Mouse (Mus musculus): ENCODE data around the gene Neurl4. TPM values are rescaled to one million over a fixed set of nuclear protein-coding genes. Genes with fewer than 3 reads are reported as not detected.

Neurl4 gene
- polyA plus RNA-seq, 2 experiments = 2.5 to 20.5 TPM

DNA sequence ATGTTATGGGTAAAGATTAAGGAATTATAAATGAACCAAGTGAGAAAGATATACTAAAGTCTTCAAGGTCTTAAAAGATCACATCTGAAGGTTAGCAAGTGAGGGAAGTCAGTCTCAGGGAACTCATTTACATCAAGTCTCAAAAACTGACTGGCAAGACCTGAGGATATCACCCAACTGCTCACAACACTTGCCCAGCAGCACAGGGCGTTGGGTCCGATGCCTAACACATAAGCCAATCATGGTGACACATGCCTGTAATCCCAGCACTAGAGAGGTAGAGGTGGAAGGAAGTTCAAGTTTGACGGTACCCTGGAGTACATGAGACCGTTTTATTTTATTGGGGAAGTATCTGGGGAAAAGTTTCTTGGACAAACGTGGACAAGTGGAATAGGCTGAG, 17.2 kb downstream of the Neurl4 start:
- TF ChIP-seq CTCF (IDR thresholded peaks at IDR 0.05; ENCODE audit: low read depth) (no peak), EP300 (IDR thresholded peaks at IDR 0.05; ENCODE audit: low read depth) (no peak)
- no peak for ATAC-seq (ENCODE audit: insufficient read depth)
- Histone ChIP-seq H3K27ac (peak overlapping the region; percentile 95), H3K9ac (replicated peaks) (peak overlapping the region; percentile 32; the same call in 1 of the 2 replicates), H3K4me2 (ENCODE audit: low read depth) (peak overlapping the region; percentile 100), H3K27me3 (ENCODE audit: control insufficient read depth, insufficient read depth, low read length) (no peaks in the 10 kb centered on the region), H3K36me3 (replicated peaks; ENCODE audit: control insufficient read depth, insufficient read depth, low read depth) (peaks cover 44% of the 10 kb centered on the region), H3K4me1 (replicated peaks; ENCODE audit: control insufficient read depth in 2 of 2, insufficient read depth in 2 of 2, low read length in 1 of 2) (peaks cover 47 to 56% of the 10 kb centered on the region in 2 experiments), H3K4me3 (ENCODE audit: insufficient read depth in 1 of 2, low read depth in 2 of 2, low read length in 2 of 2) (peak overlapping the region in 1 of 2 experiments; percentile 99; a peak in 2 of 4 replicates), H3K9me3 (ENCODE audit: control insufficient read depth, low read length) (no peaks in the 10 kb centered on the region)
- WGBS (ENCODE audit: insufficient replicate concordance) = 68% methylated on average over 5 of the region's 5 CpGs
- no peak for DNase-seq (ENCODE audit: low read depth in 3 of 3, low spot score in 3 of 3)

DNA sequence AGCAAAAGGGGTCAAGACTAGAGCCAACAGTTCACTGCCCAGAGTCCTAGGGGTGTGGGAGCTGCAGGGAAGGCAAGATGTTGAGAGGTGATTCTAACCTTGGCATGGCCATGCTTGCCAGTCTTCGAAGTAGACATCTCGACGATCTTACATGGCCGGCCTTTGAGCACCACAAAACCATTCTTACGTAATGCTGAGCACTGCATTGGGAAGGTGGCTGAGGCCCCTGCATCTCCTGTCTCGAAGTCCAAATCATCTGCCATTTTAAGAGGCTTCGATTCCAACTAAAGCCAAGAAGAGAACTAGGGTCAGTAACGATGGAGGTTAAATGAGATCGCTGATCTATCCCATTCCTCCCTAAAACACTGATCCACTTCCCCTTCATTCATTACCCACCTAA, 18.2 kb downstream of the Neurl4 start:
- Histone ChIP-seq H3K9ac (replicated peaks) (peak overlapping the region; percentile 81), H3K27ac (peak overlapping the region; percentile 95), H3K36me3 (replicated peaks; ENCODE audit: control insufficient read depth, insufficient read depth, low read depth) (peaks cover 44% of the 10 kb centered on the region), H3K4me2 (ENCODE audit: low read depth) (peak overlapping the region; percentile 100), H3K27me3 (ENCODE audit: control insufficient read depth, insufficient read depth, low read length) (no peaks in the 10 kb centered on the region), H3K4me3 (ENCODE audit: insufficient read depth in 1 of 2, low read depth in 2 of 2, low read length in 2 of 2) (peak overlapping the region; percentile 99), H3K9me3 (ENCODE audit: control insufficient read depth, low read length) (no peaks in the 10 kb centered on the region), H3K4me1 (replicated peaks; ENCODE audit: control insufficient read depth in 2 of 2, insufficient read depth in 2 of 2, low read length in 1 of 2) (peaks cover 51 to 56% of the 10 kb centered on the region in 2 experiments)
- WGBS (ENCODE audit: insufficient replicate concordance) = 43% methylated on average over 9 of the region's 9 CpGs
- ATAC-seq (ENCODE audit: insufficient read depth) (no peak), DNase-seq (ENCODE audit: low read depth in 3 of 3, low spot score in 3 of 3) (no peak)
- no peak for TF ChIP-seq CTCF (IDR thresholded peaks at IDR 0.05; ENCODE audit: low read depth)
- TF ChIP-seq EP300 (IDR thresholded peaks at IDR 0.05; ENCODE audit: low read depth) = no peak

GRCm38 (mm10) chr11:69919661-69920265, 18.9 kb downstream of the Neurl4 start:
- under 1% methylated on average over 17 of the region's 17 CpGs for WGBS (ENCODE audit: insufficient replicate concordance)
- H3K4me3 ChIP-seq (ENCODE audit: insufficient read depth in 1 of 2, low read depth in 2 of 2, low read length in 2 of 2) = peak overlapping the region; percentile 99
- H3K27me3 ChIP-seq (ENCODE audit: control insufficient read depth, insufficient read depth, low read length) = no peaks in the 10 kb centered on the region
- H3K27ac ChIP-seq = peak overlapping the region; percentile 95
- H3K4me2 ChIP-seq (ENCODE audit: low read depth) = peak overlapping the region; percentile 100
- TF ChIP-seq EP300 (IDR thresholded peaks at IDR 0.05; ENCODE audit: low read depth) = no peak
- no peak for TF ChIP-seq CTCF (IDR thresholded peaks at IDR 0.05; ENCODE audit: low read depth)
- ATAC-seq (ENCODE audit: insufficient read depth) = peak; percentile 37
- peak overlapping the region; percentile 81 for H3K9ac ChIP-seq (replicated peaks)
- H3K9me3 ChIP-seq (ENCODE audit: control insufficient read depth, low read length) = no peaks in the 10 kb centered on the region
- H3K36me3 ChIP-seq (replicated peaks; ENCODE audit: control insufficient read depth, insufficient read depth, low read depth) = peaks cover 44% of the 10 kb centered on the region
- peaks cover 51 to 55% of the 10 kb centered on the region in 2 experiments for H3K4me1 ChIP-seq (replicated peaks; ENCODE audit: control insufficient read depth in 2 of 2, insufficient read depth in 2 of 2, low read length in 1 of 2)
- DNase-seq (ENCODE audit: low read depth in 3 of 3, low spot score in 3 of 3) = peak; percentile 80 to 90 (median 85)

DNA sequence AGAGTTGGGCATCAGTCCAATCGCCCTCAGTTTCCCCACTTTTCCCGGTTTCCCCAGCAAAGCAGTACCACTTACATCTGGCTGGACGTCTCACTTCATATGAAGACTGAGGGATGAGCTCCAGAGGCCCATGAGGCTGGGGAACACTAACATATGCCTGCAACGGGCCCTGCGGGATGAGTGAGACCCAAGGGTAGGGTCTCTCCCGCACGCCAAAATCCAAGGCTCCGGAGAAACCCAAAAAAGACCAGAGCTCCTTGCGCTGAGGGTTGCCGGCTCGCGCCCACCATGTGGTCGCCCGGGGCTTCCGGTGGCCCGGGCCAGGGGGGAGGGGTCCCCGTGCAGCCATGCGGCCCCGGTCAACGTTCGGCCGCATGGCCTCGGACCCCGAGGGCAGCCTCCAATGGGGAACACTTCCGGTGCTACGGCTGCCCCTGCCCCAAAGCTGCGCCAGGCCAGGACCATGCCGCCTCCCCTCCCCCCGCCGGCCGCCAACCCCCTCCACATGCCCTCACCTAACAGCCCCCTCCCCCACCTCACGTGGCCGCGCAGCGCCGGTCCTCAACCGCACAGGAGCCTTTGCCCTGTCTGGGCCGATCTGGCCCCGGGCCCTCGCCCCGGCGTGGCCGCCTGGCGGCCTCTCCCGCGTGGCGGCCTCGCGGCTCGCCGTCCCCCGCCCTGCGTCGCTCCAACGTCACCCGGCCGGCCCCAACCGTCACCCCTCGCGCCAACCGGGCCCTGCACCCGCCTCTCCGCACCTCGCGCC, 19.6 kb downstream of the Neurl4 start:
- DNase-seq (ENCODE audit: low read depth in 3 of 3, low spot score in 3 of 3) = no peak
- Histone ChIP-seq H3K27ac (peak overlapping the region; percentile 95), H3K4me3 (ENCODE audit: insufficient read depth in 1 of 2, low read depth in 2 of 2, low read length in 2 of 2) (peak overlapping the region; percentile 99), H3K27me3 (ENCODE audit: control insufficient read depth, insufficient read depth, low read length) (no peaks in the 10 kb centered on the region), H3K4me2 (ENCODE audit: low read depth) (peak overlapping the region; percentile 100), H3K9ac (replicated peaks) (peak overlapping the region; percentile 81), H3K4me1 (replicated peaks; ENCODE audit: control insufficient read depth in 2 of 2, insufficient read depth in 2 of 2, low read length in 1 of 2) (peaks cover 49 to 51% of the 10 kb centered on the region in 2 experiments), H3K9me3 (ENCODE audit: control insufficient read depth, low read length) (no peaks in the 10 kb centered on the region), H3K36me3 (replicated peaks; ENCODE audit: control insufficient read depth, insufficient read depth, low read depth) (peaks cover 39% of the 10 kb centered on the region)
- WGBS (ENCODE audit: insufficient replicate concordance) = under 1% methylated on average over 57 of the region's 65 CpGs
- peak; percentile 23; the same call in 1 of the 2 replicates for TF ChIP-seq CTCF (IDR thresholded peaks at IDR 0.05; ENCODE audit: low read depth)
- no peak for TF ChIP-seq EP300 (IDR thresholded peaks at IDR 0.05; ENCODE audit: low read depth)
- peak; percentile 20 for ATAC-seq (ENCODE audit: insufficient read depth)

Data from liver, embryonic 14.5 days (tissue).